Mouse (Mus musculus): ENCODE measurements at regions not wholly inside any gene's neighbourhood (a gene's known extent, or its start where the extent isn't known, plus 50 kb on each side); places are given as distances from the start of the nearest gene placed in this dataset.

DNA sequence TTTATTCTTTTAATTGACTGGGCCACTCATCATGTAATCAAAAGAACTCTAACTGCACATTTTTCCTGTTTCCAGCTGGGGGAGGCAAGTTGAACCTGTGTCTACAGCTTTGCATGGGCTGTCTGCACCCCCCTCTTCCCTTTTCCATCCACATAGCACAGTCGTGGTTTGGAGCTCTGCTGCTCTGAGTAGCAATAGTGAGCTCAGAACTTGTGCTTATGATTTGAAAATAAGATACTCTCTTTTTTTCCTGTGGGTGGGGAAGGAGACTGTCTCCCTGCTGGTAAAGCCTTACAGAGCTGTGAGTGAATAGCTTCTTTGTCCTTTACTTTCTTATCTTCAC, 72.2 kb upstream of the Pfn2 start:
- ATAC-seq = no peak
- Histone ChIP-seq H3K36me3 (ENCODE audit: control insufficient read depth, insufficient read depth) (no peaks in the 10 kb centered on the region), H3K4me1 (replicated peaks; ENCODE audit: control insufficient read depth, insufficient read depth, low read length) (no peaks in the 10 kb centered on the region), H3K4me2 (replicated peaks; ENCODE audit: low read depth) (no peak overlapping the region), H3K27me3 (replicated peaks; ENCODE audit: control insufficient read depth, insufficient read depth, low read length) (no peaks in the 10 kb centered on the region), H3K9me3 (ENCODE audit: control insufficient read depth) (no peaks in the 10 kb centered on the region), H3K4me3 (ENCODE audit: low read depth, low read length) (no peak overlapping the region), H3K27ac (ENCODE audit: low read depth, low read length) (no peak overlapping the region), H3K9ac (ENCODE audit: low read depth, low read length) (no peak overlapping the region)
- TF ChIP-seq CTCF (IDR thresholded peaks at IDR 0.05; ENCODE audit: low read depth) = no peak
- 9% methylated on average over 1 of the region's 1 CpGs for WGBS

DNA sequence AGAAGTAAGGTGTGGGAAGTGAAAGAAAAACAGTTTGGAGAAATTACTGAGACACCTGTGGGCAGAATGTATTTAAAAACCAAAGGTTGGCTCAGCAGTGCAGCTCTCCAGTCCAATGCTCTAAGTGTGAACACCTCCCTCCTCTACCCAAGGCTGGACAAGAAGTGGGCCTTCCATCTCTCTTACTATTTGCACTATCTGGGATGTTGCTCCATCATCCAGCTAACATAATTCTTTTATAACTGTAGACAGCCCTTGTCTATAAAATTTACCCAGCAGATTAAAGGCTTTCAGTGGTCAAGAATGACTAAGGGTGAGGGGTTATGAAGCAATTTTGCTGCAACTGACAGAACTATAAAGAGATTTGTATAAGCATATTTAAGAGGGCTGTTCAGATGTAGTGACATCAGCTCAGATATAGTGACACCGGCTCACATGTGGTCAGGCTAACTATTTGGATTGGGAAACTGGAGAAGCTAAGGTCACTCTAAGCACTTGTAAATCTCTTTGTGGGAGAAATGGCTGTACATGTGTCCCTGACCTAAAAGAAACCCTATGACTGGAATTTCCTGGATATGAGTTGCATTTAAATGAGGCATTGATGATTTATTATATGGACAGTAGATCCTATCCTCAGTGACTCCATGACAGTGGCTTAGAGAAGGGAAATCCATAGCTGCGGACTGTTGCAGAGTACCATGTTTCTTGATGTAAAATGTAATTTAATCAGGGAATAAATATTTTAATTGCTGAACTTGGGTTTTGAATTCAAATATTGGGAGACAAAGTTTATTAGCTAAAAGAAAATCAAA, 73.4 kb upstream of the Pfn2 start:
- Histone ChIP-seq H3K4me2 (replicated peaks; ENCODE audit: low read depth) (no peak overlapping the region), H3K36me3 (ENCODE audit: control insufficient read depth, insufficient read depth) (no peaks in the 10 kb centered on the region), H3K27ac (ENCODE audit: low read depth, low read length) (no peak overlapping the region), H3K9me3 (ENCODE audit: control insufficient read depth) (no peaks in the 10 kb centered on the region), H3K4me1 (replicated peaks; ENCODE audit: control insufficient read depth, insufficient read depth, low read length) (no peaks in the 10 kb centered on the region), H3K4me3 (ENCODE audit: low read depth, low read length) (no peak overlapping the region), H3K9ac (ENCODE audit: low read depth, low read length) (no peak overlapping the region), H3K27me3 (replicated peaks; ENCODE audit: control insufficient read depth, insufficient read depth, low read length) (no peaks in the 10 kb centered on the region)
- no peak for TF ChIP-seq CTCF (IDR thresholded peaks at IDR 0.05; ENCODE audit: low read depth)
- ATAC-seq = no peak
- WGBS = 88% methylated on average over 2 of the region's 2 CpGs

DNA sequence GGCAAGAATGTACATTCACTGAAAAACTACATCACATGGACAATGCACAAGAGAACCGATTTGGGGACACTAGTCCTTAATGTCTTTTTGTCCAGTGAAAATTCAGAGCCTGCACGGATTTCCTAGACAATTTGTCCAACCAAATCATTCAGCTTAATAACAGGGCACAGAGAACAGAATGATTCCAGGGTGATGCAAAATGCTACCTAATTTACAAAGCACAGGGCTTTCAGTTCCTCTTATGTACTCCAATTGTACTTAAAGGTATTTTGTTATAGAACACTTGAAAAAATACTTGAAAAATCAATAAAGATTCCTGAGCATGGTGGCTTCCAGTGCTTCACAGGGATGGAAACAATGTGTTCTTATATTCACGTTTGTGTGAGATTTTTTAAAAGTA, 75.2 kb upstream of the Pfn2 start:
- Histone ChIP-seq H3K4me1 (replicated peaks; ENCODE audit: control insufficient read depth, insufficient read depth, low read length) (no peaks in the 10 kb centered on the region), H3K4me3 (ENCODE audit: low read depth, low read length) (no peak overlapping the region), H3K9me3 (ENCODE audit: control insufficient read depth) (no peaks in the 10 kb centered on the region), H3K27ac (ENCODE audit: low read depth, low read length) (no peak overlapping the region), H3K9ac (ENCODE audit: low read depth, low read length) (no peak overlapping the region), H3K4me2 (replicated peaks; ENCODE audit: low read depth) (no peak overlapping the region), H3K36me3 (ENCODE audit: control insufficient read depth, insufficient read depth) (no peaks in the 10 kb centered on the region), H3K27me3 (replicated peaks; ENCODE audit: control insufficient read depth, insufficient read depth, low read length) (no peaks in the 10 kb centered on the region)
- 79% methylated on average over 3 of the region's 3 CpGs for WGBS
- ATAC-seq = no peak
- TF ChIP-seq CTCF (IDR thresholded peaks at IDR 0.05; ENCODE audit: low read depth) = no peak

DNA sequence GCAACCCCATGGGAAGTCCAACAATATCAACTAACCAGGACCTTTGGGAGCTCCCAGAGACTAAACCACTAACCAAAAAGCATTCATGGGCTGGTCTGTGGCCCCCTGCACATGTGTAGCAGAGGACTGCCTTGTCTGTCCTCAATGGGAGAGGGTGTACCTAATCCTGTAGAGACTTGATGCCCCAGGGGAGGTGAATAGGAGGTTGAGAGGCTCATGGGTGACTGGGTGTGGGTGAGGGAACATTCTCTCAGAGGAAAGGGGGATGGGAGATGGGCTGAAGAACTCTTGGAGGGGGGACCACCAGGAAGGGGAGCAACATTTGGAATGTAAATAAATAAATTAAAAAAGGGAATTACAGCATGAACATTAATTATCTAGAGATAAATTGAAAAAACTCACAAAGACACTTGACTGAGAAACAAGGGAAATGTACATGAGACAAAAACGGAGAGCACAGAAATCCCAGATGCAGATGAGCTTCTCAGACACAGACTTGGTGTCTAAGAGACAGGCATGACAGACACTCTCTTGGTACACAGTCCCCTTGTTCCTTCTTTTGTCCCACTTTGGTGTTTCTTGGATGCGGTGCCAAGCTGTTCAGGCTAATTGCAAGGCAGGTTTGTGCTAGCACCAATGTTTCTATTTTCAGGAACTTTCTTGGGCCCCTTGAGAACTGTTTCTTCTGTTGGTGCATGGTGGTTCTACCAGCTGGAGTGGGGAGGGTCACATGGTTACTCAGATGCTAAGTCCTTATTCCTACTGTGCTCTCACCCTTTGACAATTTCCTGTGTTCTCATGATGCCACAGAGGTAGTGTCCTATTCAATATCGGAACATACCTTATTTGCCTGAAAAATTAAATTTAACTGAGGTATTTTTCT, 85.0 kb upstream of the Pfn2 start:
- H3K36me3 ChIP-seq (ENCODE audit: control insufficient read depth, insufficient read depth) = no peaks in the 10 kb centered on the region
- ATAC-seq = no peak
- no peaks in the 10 kb centered on the region for H3K9me3 ChIP-seq (ENCODE audit: control insufficient read depth)
- no peak overlapping the region for H3K27ac ChIP-seq (ENCODE audit: low read depth, low read length)
- WGBS = 85% methylated on average over 3 of the region's 3 CpGs
- TF ChIP-seq CTCF (IDR thresholded peaks at IDR 0.05; ENCODE audit: low read depth) = no peak
- no peak overlapping the region for H3K9ac ChIP-seq (ENCODE audit: low read depth, low read length)
- no peak overlapping the region for H3K4me2 ChIP-seq (replicated peaks; ENCODE audit: low read depth)
- no peaks in the 10 kb centered on the region for H3K4me1 ChIP-seq (replicated peaks; ENCODE audit: control insufficient read depth, insufficient read depth, low read length)
- H3K4me3 ChIP-seq (ENCODE audit: low read depth, low read length) = no peak overlapping the region
- no peaks in the 10 kb centered on the region for H3K27me3 ChIP-seq (replicated peaks; ENCODE audit: control insufficient read depth, insufficient read depth, low read length)

DNA sequence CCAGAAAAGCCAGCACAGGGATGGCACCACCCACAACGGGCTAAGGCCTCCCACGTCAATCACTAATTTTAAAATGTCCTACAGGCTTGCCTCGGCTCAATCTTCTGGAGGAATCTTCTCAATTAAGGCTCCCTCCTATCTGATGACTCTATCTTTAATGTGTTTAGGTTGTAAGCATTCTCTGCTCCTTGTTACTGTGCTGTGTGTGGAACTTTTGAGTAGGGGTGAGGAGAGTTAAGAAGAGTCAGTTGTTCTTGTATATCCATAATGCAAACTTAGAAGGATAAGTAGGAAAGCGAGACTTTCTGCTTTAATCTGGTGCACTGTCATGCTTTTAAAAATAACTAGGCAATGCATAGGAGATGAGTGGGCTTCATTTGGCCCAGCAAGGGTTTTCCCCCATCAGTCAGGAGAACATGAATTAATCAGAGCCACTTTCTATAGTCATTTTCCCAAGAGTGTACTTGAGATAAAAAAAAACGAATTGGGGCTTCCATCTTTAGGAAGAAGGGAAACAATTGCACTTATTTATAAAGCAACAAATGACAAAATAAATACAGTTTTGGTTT, 87.2 kb upstream of the Pfn2 start:
- WGBS = 63% methylated on average over 5 of the region's 5 CpGs
- no peak overlapping the region for H3K9ac ChIP-seq (ENCODE audit: low read depth, low read length)
- H3K4me3 ChIP-seq (ENCODE audit: low read depth, low read length) = no peak overlapping the region
- H3K9me3 ChIP-seq (ENCODE audit: control insufficient read depth) = no peaks in the 10 kb centered on the region
- H3K4me1 ChIP-seq (replicated peaks; ENCODE audit: control insufficient read depth, insufficient read depth, low read length) = no peaks in the 10 kb centered on the region
- no peak overlapping the region for H3K4me2 ChIP-seq (replicated peaks; ENCODE audit: low read depth)
- no peak for ATAC-seq
- no peak overlapping the region for H3K27ac ChIP-seq (ENCODE audit: low read depth, low read length)
- no peak for TF ChIP-seq CTCF (IDR thresholded peaks at IDR 0.05; ENCODE audit: low read depth)
- H3K27me3 ChIP-seq (replicated peaks; ENCODE audit: control insufficient read depth, insufficient read depth, low read length) = no peaks in the 10 kb centered on the region
- H3K36me3 ChIP-seq (ENCODE audit: control insufficient read depth, insufficient read depth) = no peaks in the 10 kb centered on the region

All from intestine, postnatal 0 days (tissue).